Mouse (Mus musculus) left cerebral cortex, adult 9 months (tissue): Measurements from ENCODE around the gene Fam184a.
"Not testable (repeated sequence)": the region's sequence is repeated elsewhere in the genome, so short reads cannot be mapped to it uniquely, and the experiment has no call there.

ENCODE experiments used
- DNase-seq, 2 experiments: peaks; one replicate each; pipeline ENCODE4 v3.0.0; 2022; ENCODE audit warnings: low spot score in 2 of 2

Gene Fam184a

GRCm38 (mm10) chr10:53691263-53691662, 59.7 kb downstream of the Fam184a start:
- DNase-seq = no peak

GRCm38 (mm10) chr10:53688952-53689584, 61.9 kb downstream of the Fam184a start:
- DNase-seq = no peak

GRCm38 (mm10) chr10:53688533-53688932, 62.4 kb downstream of the Fam184a start:
- no peak for DNase-seq

- DNase-seq = peak in 1 of 2 experiments; percentile 33
Measured at GRCm38 (mm10) chr10:53687888-53688287, 63.0 kb downstream of the Fam184a start.

GRCm38 (mm10) chr10:53685806-53686205, 65.1 kb downstream of the Fam184a start:
- DNase-seq = no peak

GRCm38 (mm10) chr10:53683226-53683625, 67.7 kb downstream of the Fam184a start:
- DNase-seq = no peak

- no peak for DNase-seq
Measured at GRCm38 (mm10) chr10:53679690-53680557, 71.0 kb downstream of the Fam184a start.

- DNase-seq = no peak
Measured at GRCm38 (mm10) chr10:53661788-53662187, 89.1 kb downstream of the Fam184a start.

- not testable (repeated sequence) for DNase-seq
Measured at GRCm38 (mm10) chr10:53654239-53654638, 96.7 kb downstream of the Fam184a start.

GRCm38 (mm10) chr10:53650683-53651082, 100.2 kb downstream of the Fam184a start:
- no peak for DNase-seq

- DNase-seq = peak in 1 of 2 experiments; percentile 51
Measured at GRCm38 (mm10) chr10:53641507-53641906, 109.4 kb downstream of the Fam184a start.

- DNase-seq = no peak
Measured at GRCm38 (mm10) chr10:53635246-53635971, 115.5 kb downstream of the Fam184a start.

- DNase-seq = no peak
Measured at GRCm38 (mm10) chr10:53634160-53634559, 116.8 kb downstream of the Fam184a start.

GRCm38 (mm10) chr10:53630339-53630738, 120.6 kb downstream of the Fam184a start, which contains the start of gene Mcm9:
TSS of gene Mcm9 (minus strand) at chr10:53630439.
- DNase-seq = not testable (repeated sequence)

- DNase-seq = peak; percentile 89 to 97
Measured at GRCm38 (mm10) chr10:53629918-53630250, 121.0 kb downstream of the Fam184a start.

GRCm38 (mm10) chr10:53629247-53629917, 121.5 kb downstream of the Fam184a start:
- peak; percentile 75 to 91 for DNase-seq

- DNase-seq = no peak
Measured at GRCm38 (mm10) chr10:53615850-53616616, 134.9 kb downstream of the Fam184a start.

GRCm38 (mm10) chr10:53613955-53614354, 137.0 kb downstream of the Fam184a start:
- DNase-seq = no peak

- peak in 1 of 2 experiments; percentile 31 for DNase-seq
Measured at GRCm38 (mm10) chr10:53612172-53612571, 138.8 kb downstream of the Fam184a start.

GRCm38 (mm10) chr10:53608274-53608673, 142.6 kb downstream of the Fam184a start:
- no peak for DNase-seq

GRCm38 (mm10) chr10:53605328-53605727, 145.6 kb downstream of the Fam184a start:
- DNase-seq = no peak
